Mouse (Mus musculus) embryonic facial prominence, embryonic 11.5 days (tissue): ENCODE measurements around the gene Hgfac. TPM values are rescaled to one million over a fixed set of nuclear protein-coding genes. Genes with fewer than 3 reads are reported as not detected.

Experiments
- ATAC-seq: fragments of 200-750 bp; cut with Nextera tagmentation; replicated peaks from 2 replicates; pipeline ENCODE4 v1.8.0; 2017; ENCODE audit warnings: low read depth; ENCODE audit not compliant: insufficient number of reproducible peaks, low FRiP score, low TSS enrichment
- DNase-seq: peaks from one replicate; pipeline ENCODE4 v3.0.0-alpha.2; 2015; ENCODE audit warnings: low spot score
- H3K27ac ChIP-seq: fragments of 300-500 bp; sonication (generic); replicated peaks from 2 replicates; pipeline ENCODE4 v1.5.1; 2014; ENCODE audit warnings: mild to moderate bottlenecking, low read depth, low read length, control low read depth
- H3K27me3 ChIP-seq: fragments of 300-500 bp; sonication (generic); 2 replicates; pipeline ENCODE4 v1.6.1; 2014; ENCODE audit warnings: mild to moderate bottlenecking, low read length, moderate library complexity, mixed read lengths; ENCODE audit not compliant: control insufficient read depth, insufficient read depth
- H3K36me3 ChIP-seq: fragments of 300-500 bp; sonication (generic); replicated peaks from 2 replicates; pipeline ENCODE4 v1.6.1; 2014; ENCODE audit warnings: low read depth, mild to moderate bottlenecking, low read length, moderate library complexity, mixed read lengths; ENCODE audit not compliant: control insufficient read depth, insufficient read depth
- H3K4me1 ChIP-seq: fragments of 300-500 bp; sonication (generic); 2 replicates; pipeline ENCODE4 v1.6.1; 2014; ENCODE audit warnings: low read length, mixed read lengths; ENCODE audit not compliant: control insufficient read depth, insufficient read depth
- H3K4me2 ChIP-seq: fragments of 300-500 bp; sonication (generic); 2 replicates; pipeline ENCODE4 v1.6.1; 2014; ENCODE audit warnings: low read depth, mild to moderate bottlenecking, control low read depth, low read length, moderate library complexity
- H3K4me3 ChIP-seq: fragments of 300-500 bp; sonication (generic); 2 replicates; pipeline ENCODE4 v1.5.1; 2014; ENCODE audit warnings: low read depth, low read length, control low read depth
- H3K9ac ChIP-seq: fragments of 300-500 bp; sonication (generic); replicated peaks from 2 replicates; pipeline ENCODE4 v1.6.1; 2014; ENCODE audit warnings: mild to moderate bottlenecking, control low read depth, low read length
- H3K9me3 ChIP-seq: fragments of 300-500 bp; sonication (generic); replicated peaks from 2 replicates; pipeline ENCODE4 v1.6.1; 2016; ENCODE audit warnings: mild to moderate bottlenecking, low read length, inconsistent platforms, mixed read lengths; ENCODE audit not compliant: control insufficient read depth
- WGBS: fragments of 180-500 bp; shearing (Covaris S2); extraction: QIAGEN DNeasy Blood & Tissue Kit; methylation state at CpG from one replicate; pipeline ENCODE4 v1.1.7; 2014; 5-methylcytosine and 5-hydroxymethylcytosine counted together
- polyA plus RNA-seq: library from polyadenylated mRNA; unstranded; fragments of >200 nt; fragmentation: Nextera tagmentation; extraction: Ambion mirVana; gene quantifications from 2 replicates; pipeline ENCODE4 v1.2.1, GENCODE M21; 2014

The Hgfac gene
- polyA plus RNA-seq, 1 experiment from 2014 or later: not detected

DNA sequence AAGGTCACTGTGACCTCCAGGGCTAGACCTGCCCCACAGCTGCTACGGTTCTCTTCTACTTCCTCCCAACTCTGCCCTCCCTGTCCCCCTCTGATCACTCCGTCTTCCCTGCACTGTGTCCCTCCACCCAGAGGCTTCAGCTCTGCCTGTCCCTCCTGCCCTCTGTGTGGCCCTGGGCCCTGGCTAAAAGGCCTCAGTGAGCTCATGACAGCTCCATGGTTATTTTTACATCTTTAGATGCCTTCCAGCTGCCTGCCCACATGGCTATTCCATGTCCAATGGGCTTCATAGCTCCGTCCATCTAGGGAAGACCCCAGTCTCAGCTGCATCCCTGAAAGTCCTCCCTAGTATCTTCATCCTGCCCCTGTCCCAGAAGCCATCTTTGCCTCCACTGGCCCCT, 18.8 kb downstream of the Hgfac start:
- no peak overlapping the region for H3K4me2 ChIP-seq
- H3K36me3 ChIP-seq: no peaks in the 10 kb centered on the region
- H3K27me3 ChIP-seq: peaks cover 20% of the 10 kb centered on the region
- no peaks in the 10 kb centered on the region for H3K9me3 ChIP-seq
- DNase-seq (no peak), ATAC-seq (no peak)
- H3K4me1 ChIP-seq: no peaks in the 10 kb centered on the region; the same call in 1 of the 2 replicates
- no peak overlapping the region for H3K9ac ChIP-seq
- 58% methylated on average over 3 of the region's 3 CpGs for WGBS
- H3K4me3 ChIP-seq: no peak overlapping the region
- H3K27ac ChIP-seq: no peak overlapping the region

DNA sequence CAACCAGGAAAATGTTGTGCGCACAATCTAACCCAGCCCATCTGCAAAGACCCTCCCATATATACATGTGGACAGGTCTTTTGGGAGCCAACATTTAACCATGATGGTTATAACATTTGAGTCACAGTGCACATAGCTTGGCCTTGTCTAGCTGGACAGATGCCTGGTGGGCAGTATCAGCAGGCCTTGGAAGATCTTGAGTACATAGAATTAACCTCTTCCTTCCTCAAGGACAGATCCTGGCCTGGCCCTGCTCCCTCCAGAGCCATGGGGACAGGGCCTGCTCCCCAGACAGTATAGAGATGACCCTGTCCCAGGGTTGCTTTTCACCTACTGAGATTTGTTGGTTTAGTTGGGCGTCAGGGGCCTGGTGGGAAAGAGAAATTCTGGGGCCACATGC, 28.5 kb downstream of the Hgfac start:
- H3K36me3 ChIP-seq: no peaks in the 10 kb centered on the region
- DNase-seq (no peak), ATAC-seq (no peak)
- no peak overlapping the region for H3K4me2 ChIP-seq
- no peak overlapping the region for H3K4me3 ChIP-seq
- H3K9ac ChIP-seq: no peak overlapping the region
- WGBS: 84% methylated on average over 2 of the region's 2 CpGs
- no peak overlapping the region for H3K27ac ChIP-seq
- H3K4me1 ChIP-seq: no peaks in the 10 kb centered on the region
- H3K9me3 ChIP-seq: no peaks in the 10 kb centered on the region
- H3K27me3 ChIP-seq: no peaks in the 10 kb centered on the region

DNA sequence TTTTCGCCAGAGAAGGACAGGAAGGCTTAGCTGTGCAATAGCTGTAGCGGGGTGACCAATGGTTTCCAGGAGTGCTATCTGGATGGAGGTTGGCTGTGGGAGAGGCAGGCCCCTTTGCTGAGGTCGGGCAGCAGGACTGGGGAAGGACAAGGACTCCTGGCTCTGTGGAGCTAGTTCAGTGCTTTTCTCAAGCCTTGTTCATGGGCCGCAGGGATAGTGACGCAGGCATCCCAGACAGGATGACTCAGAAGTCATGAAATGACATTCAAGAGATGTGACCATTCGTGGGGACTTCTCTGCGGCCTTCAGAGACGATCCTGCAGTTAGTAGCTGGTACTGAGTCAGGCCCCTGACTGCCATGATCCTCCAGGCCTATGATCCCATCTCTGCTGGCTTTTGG, 29.0 kb downstream of the Hgfac start:
- Histone ChIP-seq H3K36me3 (no peaks in the 10 kb centered on the region), H3K4me2 (no peak overlapping the region), H3K4me3 (no peak overlapping the region), H3K27me3 (no peaks in the 10 kb centered on the region), H3K9ac (no peak overlapping the region), H3K27ac (no peak overlapping the region), H3K9me3 (no peaks in the 10 kb centered on the region), H3K4me1 (no peaks in the 10 kb centered on the region)
- no peak for DNase-seq
- no peak for ATAC-seq
- WGBS: 85% methylated on average over 8 of the region's 8 CpGs

GRCm38 (mm10) chr5:35070953-35071352, 29.6 kb downstream of the Hgfac start:
- H3K36me3 ChIP-seq: no peaks in the 10 kb centered on the region
- H3K27me3 ChIP-seq: no peaks in the 10 kb centered on the region
- no peak overlapping the region for H3K9ac ChIP-seq
- no peak overlapping the region for H3K4me3 ChIP-seq
- H3K4me2 ChIP-seq: no peak overlapping the region
- no peaks in the 10 kb centered on the region for H3K9me3 ChIP-seq
- 56% methylated on average over 7 of the region's 7 CpGs for WGBS
- H3K4me1 ChIP-seq: no peaks in the 10 kb centered on the region
- ATAC-seq (no peak), DNase-seq (no peak)
- H3K27ac ChIP-seq: no peak overlapping the region

GRCm38 (mm10) chr5:35071855-35072254, 30.5 kb downstream of the Hgfac start:
- ATAC-seq (no peak), DNase-seq (no peak)
- H3K4me1 ChIP-seq: no peaks in the 10 kb centered on the region
- H3K4me3 ChIP-seq: no peak overlapping the region
- no peaks in the 10 kb centered on the region for H3K36me3 ChIP-seq
- no peaks in the 10 kb centered on the region for H3K27me3 ChIP-seq
- no peak overlapping the region for H3K4me2 ChIP-seq
- 93% methylated on average over 6 of the region's 6 CpGs for WGBS
- no peak overlapping the region for H3K27ac ChIP-seq
- H3K9ac ChIP-seq: no peak overlapping the region
- H3K9me3 ChIP-seq: no peaks in the 10 kb centered on the region

GRCm38 (mm10) chr5:35073235-35073634, 31.9 kb downstream of the Hgfac start:
- Histone ChIP-seq H3K9me3 (no peaks in the 10 kb centered on the region), H3K27me3 (no peaks in the 10 kb centered on the region), H3K9ac (no peak overlapping the region), H3K4me1 (no peaks in the 10 kb centered on the region), H3K36me3 (no peaks in the 10 kb centered on the region), H3K4me3 (no peak overlapping the region), H3K27ac (no peak overlapping the region), H3K4me2 (no peak overlapping the region)
- ATAC-seq (no peak), DNase-seq (no peak)
- 86% methylated on average over 11 of the region's 11 CpGs for WGBS

DNA sequence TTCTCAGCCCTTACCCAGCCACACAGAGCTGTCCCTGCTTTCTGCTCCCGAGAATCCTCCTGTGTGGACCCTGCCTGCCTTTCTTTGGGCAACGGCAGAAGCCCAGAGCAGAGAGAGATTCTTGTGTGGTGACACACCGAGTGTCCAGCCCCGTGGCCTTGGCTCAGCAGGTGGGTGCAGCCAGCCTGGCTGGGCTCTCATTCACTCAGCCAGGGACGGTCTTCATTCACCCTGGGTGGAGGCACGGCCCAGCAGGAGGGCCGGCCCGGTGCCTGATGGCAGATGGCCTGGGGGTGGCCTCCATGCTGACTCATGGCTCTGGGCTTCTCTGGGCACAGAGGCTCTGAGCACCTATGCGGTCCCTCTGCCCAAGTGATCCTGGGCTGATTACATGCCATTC, 32.7 kb downstream of the Hgfac start:
- DNase-seq: no peak
- Histone ChIP-seq H3K4me2 (no peak overlapping the region), H3K4me3 (no peak overlapping the region), H3K36me3 (no peaks in the 10 kb centered on the region), H3K27ac (no peak overlapping the region), H3K27me3 (peaks cover 2% of the 10 kb centered on the region; the same call in 1 of the 2 replicates), H3K9me3 (no peaks in the 10 kb centered on the region), H3K9ac (no peak overlapping the region), H3K4me1 (no peaks in the 10 kb centered on the region)
- 76% methylated on average over 9 of the region's 9 CpGs for WGBS
- ATAC-seq: no peak

DNA sequence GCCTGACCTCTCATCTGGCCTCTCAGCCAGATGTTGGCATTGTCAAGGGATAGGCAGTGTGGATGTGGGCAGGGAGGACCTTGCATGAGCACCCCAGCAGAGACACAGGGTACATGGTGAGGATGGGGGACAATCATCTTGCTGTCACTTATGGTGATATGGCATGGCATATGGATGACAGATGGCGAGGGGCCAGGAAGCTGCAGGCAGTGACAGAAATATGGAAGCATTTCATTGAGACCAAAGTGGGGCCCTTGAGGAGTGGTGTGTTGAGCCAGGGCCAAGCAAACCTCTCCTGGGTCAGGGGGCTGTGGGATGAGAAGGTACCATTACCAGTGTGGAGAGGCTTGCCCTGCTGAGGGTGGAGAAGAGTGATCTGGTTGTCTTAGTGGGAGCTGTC, 35.1 kb downstream of the Hgfac start:
- no peaks in the 10 kb centered on the region for H3K4me1 ChIP-seq
- ATAC-seq: no peak
- DNase-seq: no peak
- H3K27me3 ChIP-seq: peaks cover 10% of the 10 kb centered on the region
- H3K36me3 ChIP-seq: no peaks in the 10 kb centered on the region
- no peak overlapping the region for H3K4me3 ChIP-seq
- no peak overlapping the region for H3K9ac ChIP-seq
- no peak overlapping the region for H3K4me2 ChIP-seq
- WGBS: 68% methylated on average over 1 of the region's 1 CpGs
- H3K27ac ChIP-seq: no peak overlapping the region
- no peaks in the 10 kb centered on the region for H3K9me3 ChIP-seq
